In genomic region chr11:48978240-48978939, GRCm38 (mm10) we compare ENCODE assay signal across 19 mouse cellular contexts. TPM values are rescaled to one million over a fixed set of nuclear protein-coding genes. Genes with fewer than 3 reads are reported as not detected.
ATAC-seq and TF ChIP-seq lines count a peak whose summit lies in the region.
"Not testable (repeated sequence)": the region's sequence is repeated elsewhere in the genome, so short reads cannot be mapped to it uniquely, and the experiment has no call there.
"Had no signal": no experiment of that assay in that cellular context is flagged by ENCODE, and none has a peak within 500 bp of the region (broad histone marks: within the 10 kb centered on the region; RNA-seq: fewer than 3 reads in every experiment).

TSS of gene Olfr56 (plus strand) at chr11:48978889.

- not testable (repeated sequence) for H3K4me1 ChIP-seq in bone marrow, adult 2 months (ENCODE audit: control insufficient read depth, insufficient read depth, low read length)

- WGBS in bone marrow, adult 2 months, result no CpG with 5 or more reads among the region's 1 CpGs
- WGBS in macrophage (ENCODE audit: missing documents), result no CpG with 5 or more reads among the region's 1 CpGs

- not testable (repeated sequence) for H3K4me3 ChIP-seq in bone marrow, adult 2 months (replicated peaks; ENCODE audit: control insufficient read depth, low read depth, low read length); macrophage (ENCODE audit: inconsistent target)

- 0 out of 2 replicates have a peak within 1 kb of the TSS, but pooled peaks have one; percentile 48 for H3K27ac ChIP-seq in bone marrow, adult 2 months (ENCODE audit: control insufficient read depth, insufficient read depth, low read depth, low read length, poor library complexity)
- H3K27ac ChIP-seq in macrophage, result peak within 1 kb of the TSS; percentile 65

- peaks cover 15% of the 10 kb centered on the region for H3K79me2 ChIP-seq in macrophage (ENCODE audit: inconsistent target)

- ATAC-seq in common myeloid progenitor, adult 5-6 weeks (replicated peaks; ENCODE audit: low read depth, poor library complexity, severe bottlenecking), result peak; percentile 81
- ATAC-seq in hematopoietic stem cell, adult 5-6 weeks (replicated peaks in 1 of 2; ENCODE audit: insufficient read depth in 1 of 2, low FRiP score in 2 of 2, low TSS enrichment in 1 of 2, low read depth in 1 of 2, poor library complexity in 2 of 2, severe bottlenecking in 2 of 2), result peak; percentile 84 to 88
- peak; percentile 60 for ATAC-seq in monocyte, adult 5-6 weeks (replicated peaks; ENCODE audit: insufficient number of reproducible peaks, low FRiP score, low TSS enrichment, poor library complexity, severe bottlenecking)

- not testable (repeated sequence) for TF ChIP-seq POLR2A in bone marrow, adult 2 months (IDR thresholded peaks at IDR 0.05; ENCODE audit: borderline replicate concordance, control insufficient read depth, low read depth, low read length)

- not testable (repeated sequence) for H3K36me3 ChIP-seq in macrophage (ENCODE audit: inconsistent target)

- not testable (repeated sequence) for TF ChIP-seq CTCF in bone marrow, adult 2 months (IDR thresholded peaks at IDR 0.05; ENCODE audit: control insufficient read depth, insufficient read depth, low read length)

RNA-seq across cellular contexts. Expression of gene Olfr56, which starts in this region (rescaled TPM):
- polyA plus RNA-seq in bone marrow, adult 2 months (2011; ENCODE audit: insufficient read depth, insufficient read length, low replicate concordance, missing spikeins), result 0.88 and 2.1 TPM in 2 replicates
- 3.0 and 4.1 TPM in 2 replicates for total RNA-seq in common myeloid progenitor, adult 5-6 weeks (2017)
- 3.4 and 4.8 TPM in 2 replicates for total RNA-seq in hematopoietic stem cell, adult 5-6 weeks (2017)
- 10 to 100 TPM in 13 of 26 experiments, 1 to 10 TPM in 8, under 1 TPM in 3, not detected in 2; 0.49 to 56.8 (median 12.5) TPM for total RNA-seq in macrophage (2018; cell fraction: chromatin; rRNA removed)
- total RNA-seq in macrophage (2018; cell fraction: cytosol; rRNA removed), result 10 to 100 TPM in 13 of 26 experiments, 1 to 10 TPM in 13; 1.3 to 51.6 (median 14.9) TPM
- 10 to 100 TPM in 13 of 26 experiments, 1 to 10 TPM in 13; 1.4 to 55.8 (median 20.1) TPM for total RNA-seq in macrophage (2018; cell fraction: nucleus; rRNA removed)
- polyA plus RNA-seq in macrophage (2018), result 1.7 to 2.7 TPM (median 2.5 TPM) in 3 replicates
- 0.29 to 2.8 TPM (median 0.85 TPM) in 3 replicates for total RNA-seq in monocyte, adult 5-6 weeks (2017)
- total RNA-seq: adrenal gland, postnatal 36 days; ES-E14; gastrocnemius, adult 8-10 months; gastrocnemius, postnatal 25 days; heart, adult 2 months had no signal
- polyA plus RNA-seq: embryonic facial prominence, embryonic 12.5 days; embryonic facial prominence, embryonic 15.5 days; forebrain, embryonic 12.5 days; forebrain, embryonic 15.5 days; heart, embryonic 10.5 days; heart, embryonic 13.5 days; hindbrain, embryonic 12.5 days; hindbrain, embryonic 15.5 days; intestine, embryonic 14.5 days had no signal
